Mouse (Mus musculus) erythroblast, embryonic 14.5 days (primary cell): ENCODE measurements around the gene Gm29666.

Experiments used
- GATA1 ChIP-seq: IDR thresholded peaks from 2 replicates; pipeline ENCODE4 v1.6.1; 2012; ENCODE audit warnings: low read length, inconsistent platforms, mixed read lengths
- TAL1 ChIP-seq: IDR thresholded peaks from 3 replicates; pipeline ENCODE4 v1.6.1; 2012; ENCODE audit warnings: low read length, inconsistent platforms, mixed read lengths

DNA sequence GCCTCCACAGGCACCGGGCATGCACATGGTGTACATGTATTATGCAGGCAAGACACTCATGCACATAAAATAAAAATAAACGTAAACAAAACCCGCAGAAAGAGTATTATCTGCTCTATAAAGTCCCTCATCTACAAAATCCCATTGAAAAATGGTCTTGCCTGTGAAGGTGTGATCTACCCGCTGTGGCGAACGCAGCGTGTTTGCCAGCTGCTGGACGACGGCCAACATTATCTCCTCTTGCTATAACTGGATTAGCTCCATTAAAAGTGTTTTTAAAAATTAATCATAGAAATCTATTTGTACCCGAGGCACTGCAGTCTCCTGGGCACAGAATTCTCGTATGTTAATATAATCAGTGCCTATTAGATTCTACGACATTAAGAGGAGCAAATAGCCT lies 31.8 kb downstream of the Gm29666 start:
- TF ChIP-seq TAL1 (no peak), GATA1 (no peak)
